ENCODE assay signal across 23 mouse cellular contexts in the genomic region with DNA sequence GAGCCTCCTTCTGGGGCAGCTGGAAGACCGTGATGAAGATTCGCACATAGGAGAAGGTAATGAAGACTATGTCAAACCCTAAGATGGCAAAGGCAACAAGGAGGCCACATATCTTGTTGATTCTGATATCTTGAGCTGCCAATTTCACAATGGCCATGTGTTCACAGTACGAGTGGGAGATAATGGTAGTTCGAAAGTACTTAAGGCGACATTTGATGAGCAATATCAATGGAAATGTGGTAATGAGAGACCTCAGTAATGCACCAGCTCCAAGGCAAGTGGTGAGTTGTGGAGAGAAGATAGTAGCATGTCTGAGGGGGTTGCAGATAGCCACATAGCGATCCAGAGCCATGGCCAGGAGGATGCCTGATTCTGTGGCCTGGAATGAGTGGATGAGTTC. TPM values are rescaled to one million over a fixed set of nuclear protein-coding genes. Genes with fewer than 3 reads are reported as not detected.
DNase-seq lines count a peak whose midpoint lies in the region; ATAC-seq lines count a peak whose summit lies in the region.
"Not testable (repeated sequence)": the region's sequence is repeated elsewhere in the genome, so short reads cannot be mapped to it uniquely, and the experiment has no call there.
"Had no signal": no experiment of that assay in that cellular context is flagged by ENCODE, and none has a peak within 500 bp of the region (broad histone marks: within the 10 kb centered on the region; RNA-seq: fewer than 3 reads in every experiment).

No protein-coding gene starts in this region.

- H3K4me3 ChIP-seq in liver, embryonic 11.5 days (ENCODE audit: low read depth, low read length); liver, embryonic 13.5 days (replicated peaks); liver, embryonic 15.5 days (replicated peaks): not testable (repeated sequence)

- DNase-seq in liver, embryonic 11.5 days (ENCODE audit: low spot score); liver, embryonic 13.5 days: not testable (repeated sequence)

- H3K36me3 ChIP-seq in liver, embryonic 11.5 days (ENCODE audit: control insufficient read depth, insufficient read depth, low read length); liver, embryonic 13.5 days; liver, embryonic 15.5 days (replicated peaks): not testable (repeated sequence)

- not testable (repeated sequence) for H3K9me3 ChIP-seq in liver, embryonic 11.5 days (ENCODE audit: control insufficient read depth, low read length); liver, embryonic 13.5 days (replicated peaks); liver, embryonic 15.5 days (replicated peaks)

- H3K27ac ChIP-seq in liver, embryonic 11.5 days (ENCODE audit: low read depth, low read length); liver, embryonic 13.5 days; liver, embryonic 15.5 days (replicated peaks): not testable (repeated sequence)

- H3K27me3 ChIP-seq in liver, embryonic 11.5 days (replicated peaks; ENCODE audit: control insufficient read depth, insufficient read depth, low read length); liver, embryonic 13.5 days; liver, embryonic 15.5 days: not testable (repeated sequence)

- WGBS in liver, embryonic 11.5 days = 41% methylated on average over 6 of the region's 6 CpGs
- 29% methylated on average over 6 of the region's 6 CpGs for WGBS in liver, embryonic 13.5 days (ENCODE audit: insufficient replicate concordance)
- 38% methylated on average over 6 of the region's 6 CpGs for WGBS in liver, embryonic 15.5 days (ENCODE audit: insufficient replicate concordance)

- not testable (repeated sequence) for H3K9ac ChIP-seq in liver, embryonic 11.5 days (ENCODE audit: low read depth, low read length); liver, embryonic 13.5 days; liver, embryonic 15.5 days

- H3K4me2 ChIP-seq in liver, embryonic 11.5 days; liver, embryonic 13.5 days; liver, embryonic 15.5 days: not testable (repeated sequence)

- ATAC-seq in erythroblast, adult 5-6 weeks (replicated peaks; ENCODE audit: low FRiP score, poor library complexity, severe bottlenecking) = peak; percentile 45; the same call in 1 of the 2 replicates
- peak; percentile 91 for ATAC-seq in liver, embryonic 11.5 days (replicated peaks; ENCODE audit: low FRiP score)
- peak; percentile 92 for ATAC-seq in liver, embryonic 13.5 days (ENCODE audit: low read depth)
- ATAC-seq in liver, embryonic 15.5 days (ENCODE audit: insufficient read depth) = peak; percentile 68
- ATAC-seq in megakaryocyte, adult 5-6 weeks (ENCODE audit: poor library complexity, severe bottlenecking) = peak; percentile 27; the same call in 1 of the 2 replicates
- ATAC-seq in megakaryocyte-erythroid progenitor cell, adult 5-6 weeks (replicated peaks; ENCODE audit: low FRiP score, low TSS enrichment, poor library complexity, severe bottlenecking) = peak; percentile 86

- H3K4me1 ChIP-seq in liver, embryonic 11.5 days (replicated peaks; ENCODE audit: control insufficient read depth, insufficient read depth, low read length); liver, embryonic 13.5 days (replicated peaks); liver, embryonic 15.5 days (replicated peaks): not testable (repeated sequence)

RNA-seq across cellular contexts. Expression of a gene that starts 3.7 kb away (rescaled TPM):
- 2.7 and 5.6 TPM in 2 replicates for total RNA-seq in erythroblast, adult 5-6 weeks (2015; ENCODE audit: low replicate concordance)
- total RNA-seq in erythroblast, adult 5-6 weeks (2017; ENCODE audit: low replicate concordance) = 0.70 and 1.1 TPM in 2 replicates
- polyA plus RNA-seq in liver, embryonic 11.5 days (2014; fragmentation: Nextera tagmentation; extraction: Ambion mirVana) = not detected in 2 replicates
- not detected in 2 replicates for polyA plus RNA-seq in liver, embryonic 13.5 days (2015; fragmentation: Nextera tagmentation; extraction: Ambion mirVana)
- polyA plus RNA-seq in liver, embryonic 15.5 days (2015; fragmentation: Nextera tagmentation; extraction: Ambion mirVana) = not detected in 2 replicates
- total RNA-seq in megakaryocyte, adult 5-6 weeks (2015) = not detected in 2 replicates
- not detected in 2 replicates for total RNA-seq in megakaryocyte, adult 5-6 weeks (2017)
- not detected in 2 replicates for total RNA-seq in megakaryocyte-erythroid progenitor cell, adult 5-6 weeks (2014; fragmentation: Nextera tagmentation)
- not detected in 2 replicates for total RNA-seq in megakaryocyte-erythroid progenitor cell, adult 5-6 weeks (2017)
- total RNA-seq: adrenal gland, adult 2 months; adrenal gland, postnatal 10 days; adrenal gland, postnatal 25 days; adrenal gland, postnatal 4 days; ES-E14; forebrain, postnatal 0 days; MEL had no signal
- polyA plus RNA-seq: adrenal gland, adult 2 months; brain, embryonic 14.5 days; C2C12; cortical plate, adult 2 months; embryonic facial prominence, embryonic 10.5 days; embryonic facial prominence, embryonic 12.5 days; erythroblast, embryonic 14.5 days; forebrain, embryonic 11.5 days; forebrain, embryonic 13.5 days; forebrain, embryonic 15.5 days; forebrain, postnatal 0 days had no signal

RNA-seq across cellular contexts. Expression of a gene that starts 10.6 kb away (rescaled TPM):
- not detected in 2 replicates for total RNA-seq in erythroblast, adult 5-6 weeks (2015; ENCODE audit: low replicate concordance)
- total RNA-seq in erythroblast, adult 5-6 weeks (2017; ENCODE audit: low replicate concordance) = 1.5 TPM in 1 of 2 replicates, not detected in the other
- not detected in 2 replicates for polyA plus RNA-seq in liver, embryonic 11.5 days (2014; fragmentation: Nextera tagmentation; extraction: Ambion mirVana)
- not detected in 2 replicates for polyA plus RNA-seq in liver, embryonic 13.5 days (2015; fragmentation: Nextera tagmentation; extraction: Ambion mirVana)
- not detected in 2 replicates for polyA plus RNA-seq in liver, embryonic 15.5 days (2015; fragmentation: Nextera tagmentation; extraction: Ambion mirVana)
- not detected in 2 replicates for total RNA-seq in megakaryocyte, adult 5-6 weeks (2015)
- total RNA-seq in megakaryocyte, adult 5-6 weeks (2017) = not detected in 2 replicates
- not detected in 2 replicates for total RNA-seq in megakaryocyte-erythroid progenitor cell, adult 5-6 weeks (2014; fragmentation: Nextera tagmentation)
- not detected in 2 replicates for total RNA-seq in megakaryocyte-erythroid progenitor cell, adult 5-6 weeks (2017)
- total RNA-seq: adrenal gland, adult 2 months; adrenal gland, postnatal 10 days; adrenal gland, postnatal 25 days; adrenal gland, postnatal 4 days; ES-E14; forebrain, postnatal 0 days; MEL had no signal
- polyA plus RNA-seq: adrenal gland, adult 2 months; brain, embryonic 14.5 days; C2C12; cortical plate, adult 2 months; embryonic facial prominence, embryonic 10.5 days; embryonic facial prominence, embryonic 12.5 days; erythroblast, embryonic 14.5 days; forebrain, embryonic 11.5 days; forebrain, embryonic 13.5 days; forebrain, embryonic 15.5 days; forebrain, postnatal 0 days had no signal

RNA-seq across cellular contexts. Expression of a gene that starts 11.8 kb away (rescaled TPM):
- 1.0 and 1.3 TPM in 2 replicates for total RNA-seq in erythroblast, adult 5-6 weeks (2015; ENCODE audit: low replicate concordance)
- 1.4 and 1.5 TPM in 2 replicates for total RNA-seq in erythroblast, adult 5-6 weeks (2017; ENCODE audit: low replicate concordance)
- polyA plus RNA-seq in liver, embryonic 11.5 days (2014; fragmentation: Nextera tagmentation; extraction: Ambion mirVana) = not detected in 2 replicates
- polyA plus RNA-seq in liver, embryonic 13.5 days (2015; fragmentation: Nextera tagmentation; extraction: Ambion mirVana) = not detected in 2 replicates
- not detected in 2 replicates for polyA plus RNA-seq in liver, embryonic 15.5 days (2015; fragmentation: Nextera tagmentation; extraction: Ambion mirVana)
- not detected in 2 replicates for total RNA-seq in megakaryocyte, adult 5-6 weeks (2015)
- not detected in 2 replicates for total RNA-seq in megakaryocyte, adult 5-6 weeks (2017)
- total RNA-seq in megakaryocyte-erythroid progenitor cell, adult 5-6 weeks (2014; fragmentation: Nextera tagmentation) = not detected in 2 replicates
- total RNA-seq in megakaryocyte-erythroid progenitor cell, adult 5-6 weeks (2017) = not detected in 2 replicates
- total RNA-seq: adrenal gland, adult 2 months; adrenal gland, postnatal 10 days; adrenal gland, postnatal 25 days; adrenal gland, postnatal 4 days; ES-E14; forebrain, postnatal 0 days; MEL had no signal
- polyA plus RNA-seq: adrenal gland, adult 2 months; brain, embryonic 14.5 days; C2C12; cortical plate, adult 2 months; embryonic facial prominence, embryonic 10.5 days; embryonic facial prominence, embryonic 12.5 days; embryonic facial prominence, embryonic 14.5 days; erythroblast, embryonic 14.5 days; forebrain, embryonic 11.5 days; forebrain, embryonic 13.5 days; forebrain, embryonic 15.5 days; forebrain, postnatal 0 days had no signal

RNA-seq across cellular contexts. Expression of a gene that starts 22.9 kb away (rescaled TPM):
- total RNA-seq in erythroblast, adult 5-6 weeks (2015; ENCODE audit: low replicate concordance) = not detected in 2 replicates
- 0.43 TPM in 1 of 2 replicates, not detected in the other for total RNA-seq in erythroblast, adult 5-6 weeks (2017; ENCODE audit: low replicate concordance)
- polyA plus RNA-seq in liver, embryonic 11.5 days (2014; fragmentation: Nextera tagmentation; extraction: Ambion mirVana) = not detected in 2 replicates
- 0.08 and 0.17 TPM in 2 replicates for polyA plus RNA-seq in liver, embryonic 13.5 days (2015; fragmentation: Nextera tagmentation; extraction: Ambion mirVana)
- polyA plus RNA-seq in liver, embryonic 15.5 days (2015; fragmentation: Nextera tagmentation; extraction: Ambion mirVana) = 0.08 TPM in 1 of 2 replicates, not detected in the other
- total RNA-seq in megakaryocyte, adult 5-6 weeks (2015) = not detected in 2 replicates
- total RNA-seq in megakaryocyte, adult 5-6 weeks (2017) = not detected in 2 replicates
- not detected in 2 replicates for total RNA-seq in megakaryocyte-erythroid progenitor cell, adult 5-6 weeks (2014; fragmentation: Nextera tagmentation)
- not detected in 2 replicates for total RNA-seq in megakaryocyte-erythroid progenitor cell, adult 5-6 weeks (2017)
- total RNA-seq: adrenal gland, adult 2 months; adrenal gland, postnatal 10 days; adrenal gland, postnatal 25 days; adrenal gland, postnatal 4 days; ES-E14; forebrain, postnatal 0 days; MEL had no signal
- polyA plus RNA-seq: adrenal gland, adult 2 months; brain, embryonic 14.5 days; C2C12; cortical plate, adult 2 months; embryonic facial prominence, embryonic 10.5 days; embryonic facial prominence, embryonic 12.5 days; embryonic facial prominence, embryonic 14.5 days; erythroblast, embryonic 14.5 days; forebrain, embryonic 11.5 days; forebrain, embryonic 13.5 days; forebrain, embryonic 15.5 days; forebrain, postnatal 0 days had no signal

RNA-seq across cellular contexts. Expression of a gene that starts 23.9 kb away (rescaled TPM):
- total RNA-seq in erythroblast, adult 5-6 weeks (2015; ENCODE audit: low replicate concordance) = 5.0 and 10.2 TPM in 2 replicates
- total RNA-seq in erythroblast, adult 5-6 weeks (2017; ENCODE audit: low replicate concordance) = 2.8 and 4.2 TPM in 2 replicates
- not detected in 2 replicates for polyA plus RNA-seq in liver, embryonic 11.5 days (2014; fragmentation: Nextera tagmentation; extraction: Ambion mirVana)
- not detected in 2 replicates for polyA plus RNA-seq in liver, embryonic 13.5 days (2015; fragmentation: Nextera tagmentation; extraction: Ambion mirVana)
- polyA plus RNA-seq in liver, embryonic 15.5 days (2015; fragmentation: Nextera tagmentation; extraction: Ambion mirVana) = not detected in 2 replicates
- total RNA-seq in megakaryocyte, adult 5-6 weeks (2015) = not detected in 2 replicates
- not detected in 2 replicates for total RNA-seq in megakaryocyte, adult 5-6 weeks (2017)
- not detected in 2 replicates for total RNA-seq in megakaryocyte-erythroid progenitor cell, adult 5-6 weeks (2014; fragmentation: Nextera tagmentation)
- total RNA-seq in megakaryocyte-erythroid progenitor cell, adult 5-6 weeks (2017) = not detected in 2 replicates
- total RNA-seq: adrenal gland, adult 2 months; adrenal gland, postnatal 10 days; adrenal gland, postnatal 25 days; adrenal gland, postnatal 4 days; ES-E14; forebrain, postnatal 0 days; MEL had no signal
- polyA plus RNA-seq: adrenal gland, adult 2 months; brain, embryonic 14.5 days; C2C12; cortical plate, adult 2 months; embryonic facial prominence, embryonic 10.5 days; embryonic facial prominence, embryonic 12.5 days; embryonic facial prominence, embryonic 14.5 days; erythroblast, embryonic 14.5 days; forebrain, embryonic 11.5 days; forebrain, embryonic 13.5 days; forebrain, embryonic 15.5 days; forebrain, postnatal 0 days had no signal

Comparison
In these comparisons a context has a peak if more than half of its experiments do, and no peak if none do; other contexts are left out.
1. ATAC-seq: peak in every context shown above with its lines; median percentile 92 in liver, embryonic 13.5 days; 91 in liver, embryonic 11.5 days; 86 in megakaryocyte-erythroid progenitor cell, adult 5-6 weeks; 68 in liver, embryonic 15.5 days; 45 in erythroblast, adult 5-6 weeks; 27 in megakaryocyte, adult 5-6 weeks.